Mouse (Mus musculus) E14TG2a.4 (cell line): Measurements from ENCODE around the gene Pax5.

Experiments used
- CTCF ChIP-seq: conservative IDR thresholded peaks from 2 replicates; pipeline ENCODE4 v1.5.1; 2014; ENCODE audit warnings: low read length
- NANOG ChIP-seq: IDR thresholded peaks from 2 replicates; pipeline ENCODE4 v1.6.1; 2014; ENCODE audit warnings: borderline replicate concordance, low read length, mixed read lengths
- POU5F1 ChIP-seq: IDR thresholded peaks from 2 replicates; pipeline ENCODE4 v1.6.1; 2014; ENCODE audit warnings: low read length, borderline replicate concordance

DNA sequence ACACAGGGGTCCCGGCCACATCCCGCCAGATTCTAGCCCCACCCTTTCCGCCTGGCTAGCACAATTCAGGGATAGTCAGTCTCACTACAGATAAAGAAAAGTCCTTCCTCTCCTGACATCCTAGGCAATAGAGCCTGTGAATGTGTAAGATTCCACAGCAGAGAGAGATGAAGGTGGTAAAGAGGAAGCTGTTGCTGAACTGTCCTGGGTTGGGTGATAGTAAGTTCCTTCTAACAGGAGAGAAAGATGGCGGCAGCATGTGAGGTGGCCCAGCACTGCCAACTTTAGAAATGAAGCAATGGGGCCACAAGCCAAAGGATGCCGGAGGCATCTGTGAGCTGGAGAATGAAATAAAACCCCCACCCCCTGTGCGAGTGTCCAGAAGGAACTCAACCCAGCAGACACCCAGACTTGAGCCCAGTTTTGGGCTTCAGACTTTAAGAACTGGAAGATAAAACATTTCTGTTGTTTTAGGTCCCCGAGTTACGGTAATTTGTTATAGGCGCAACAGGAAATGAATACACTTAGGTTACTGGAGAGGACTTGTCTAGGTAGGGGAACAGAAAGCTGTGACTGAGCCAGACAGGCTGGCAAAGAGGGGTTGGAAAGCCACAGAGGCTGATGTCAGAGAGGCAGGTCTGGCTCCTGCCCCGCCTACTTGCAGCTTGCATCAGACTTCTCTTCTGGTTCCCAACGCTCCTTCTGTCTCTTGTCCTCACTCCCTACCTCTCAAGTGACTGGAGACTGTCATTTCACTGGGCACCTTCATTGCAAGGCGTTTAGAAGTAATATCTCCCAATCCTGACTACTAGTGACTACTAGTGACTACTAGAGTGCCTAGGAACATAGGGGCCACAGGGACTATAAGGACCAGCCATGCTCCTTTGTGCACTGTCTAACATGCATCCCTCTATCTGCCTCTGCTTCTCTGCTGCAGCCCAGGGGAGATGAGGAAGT lies 144.9 kb downstream of the Pax5 start:
- no peak for TF ChIP-seq NANOG
- TF ChIP-seq CTCF, result no peak
- TF ChIP-seq POU5F1, result no peak
